Mouse (Mus musculus): ENCODE measurements at regions not wholly inside any gene's neighbourhood (a gene's known extent, or its start where the extent isn't known, plus 50 kb on each side); places are given as distances from the start of the nearest gene placed in this dataset.

- ChIA-PET POLR2A (no interaction called here), CTCF (no interaction called here)
- DNase-seq (ENCODE audit: low read depth, low spot score) (no peak), ATAC-seq (no peak)
- TF ChIP-seq CTCF (IDR thresholded peaks at IDR 0.05), result no peak
- no peaks in the 10 kb centered on the region for H3K27me3 ChIP-seq
- in situ Hi-C loops (cut with MboI; ENCODE audit: low pct_unique_long_range_greater_than_20kb), result no loop called here
Measured at GRCm38 (mm10) chr1:73169077-73169869, 153.6 kb upstream of the Tnp1 start.

- ChIA-PET POLR2A (no interaction called here), CTCF (no interaction called here)
- no peaks in the 10 kb centered on the region for H3K27me3 ChIP-seq
- ATAC-seq (no peak), DNase-seq (ENCODE audit: low read depth, low spot score) (no peak)
- in situ Hi-C loops (cut with MboI; ENCODE audit: low pct_unique_long_range_greater_than_20kb), result no loop called here
- no peak for TF ChIP-seq CTCF (IDR thresholded peaks at IDR 0.05)
Measured at GRCm38 (mm10) chr1:73160199-73160598, 144.5 kb upstream of the Tnp1 start.

GRCm38 (mm10) chr1:73159405-73159976 lies 143.8 kb upstream of the Tnp1 start:
- ATAC-seq, result no peak
- no peaks in the 10 kb centered on the region for H3K27me3 ChIP-seq
- in situ Hi-C loops (cut with MboI; ENCODE audit: low pct_unique_long_range_greater_than_20kb), result no loop called here
- ChIA-PET POLR2A (no interaction called here), CTCF (no interaction called here)
- no peak for TF ChIP-seq CTCF (IDR thresholded peaks at IDR 0.05)
- no peak for DNase-seq (ENCODE audit: low read depth, low spot score)

- DNase-seq (ENCODE audit: low read depth, low spot score) (peak; percentile 9), ATAC-seq (peak; percentile 26)
- ChIA-PET CTCF (interaction anchor here (0.9 kb wide), 1 partner anchor 11 kb away, joined by 3 read pairs; no protein-coding TSS in a partner anchor), POLR2A (no interaction called here)
- in situ Hi-C loops (cut with MboI; ENCODE audit: low pct_unique_long_range_greater_than_20kb), result no loop called here
- no peaks in the 10 kb centered on the region for H3K27me3 ChIP-seq
- TF ChIP-seq CTCF (IDR thresholded peaks at IDR 0.05), result no peak
Measured at GRCm38 (mm10) chr1:73153438-73154097, 137.9 kb upstream of the Tnp1 start.

- in situ Hi-C loops (cut with MboI; ENCODE audit: low pct_unique_long_range_greater_than_20kb), result no loop called here
- POLR2A ChIA-PET, result no interaction called here
Measured at GRCm38 (mm10) chr1:73149926-73150325, 134.2 kb upstream of the Tnp1 start.

GRCm38 (mm10) chr1:73142845-73143244 lies 127.1 kb upstream of the Tnp1 start:
- ChIA-PET POLR2A (no interaction called here), CTCF (interaction anchor here (1.4 kb wide), 1 partner anchor 9 kb away, joined by 4 read pairs; no protein-coding TSS in a partner anchor)
- no peak for TF ChIP-seq CTCF (IDR thresholded peaks at IDR 0.05)
- no peaks in the 10 kb centered on the region for H3K27me3 ChIP-seq
- DNase-seq (ENCODE audit: low read depth, low spot score), result no peak
- no peak for ATAC-seq
- in situ Hi-C loops (cut with MboI; ENCODE audit: low pct_unique_long_range_greater_than_20kb), result no loop called here

More at GRCm38 (mm10) chr1:73149926-73150325, 134.2 kb upstream of the Tnp1 start:
- ATAC-seq, result no peak
- CTCF ChIA-PET, result interaction anchor here (1.2 kb wide), 1 partner anchor 62 kb away, joined by 3 read pairs; no protein-coding TSS in a partner anchor
- no peaks in the 10 kb centered on the region for H3K27me3 ChIP-seq
- TF ChIP-seq CTCF (IDR thresholded peaks at IDR 0.05), result no peak
- DNase-seq (ENCODE audit: low read depth, low spot score), result no peak

GRCm38 (mm10) chr1:73140557-73141345 lies 125.0 kb upstream of the Tnp1 start:
- TF ChIP-seq CTCF (IDR thresholded peaks at IDR 0.05), result no peak
- no peaks in the 10 kb centered on the region for H3K27me3 ChIP-seq
- CTCF ChIA-PET, result no interaction called here
- ATAC-seq (no peak), DNase-seq (ENCODE audit: low read depth, low spot score) (no peak)
- POLR2A ChIA-PET, result no interaction called here
- in situ Hi-C loops (cut with MboI; ENCODE audit: low pct_unique_long_range_greater_than_20kb), result no loop called here

GRCm38 (mm10) chr1:73130215-73130861 lies 114.6 kb upstream of the Tnp1 start:
- no peak for TF ChIP-seq CTCF (IDR thresholded peaks at IDR 0.05)
- no peaks in the 10 kb centered on the region for H3K27me3 ChIP-seq
- ChIA-PET CTCF (no interaction called here), POLR2A (no interaction called here)
- in situ Hi-C loops (cut with MboI; ENCODE audit: low pct_unique_long_range_greater_than_20kb), result no loop called here
- ATAC-seq (no peak), DNase-seq (ENCODE audit: low read depth, low spot score) (no peak)

GRCm38 (mm10) chr1:73123012-73123411 lies 107.3 kb upstream of the Tnp1 start:
- DNase-seq (ENCODE audit: low read depth, low spot score), result no peak
- TF ChIP-seq CTCF (IDR thresholded peaks at IDR 0.05), result no peak
- CTCF ChIA-PET, result no interaction called here
- ATAC-seq, result no peak
- POLR2A ChIA-PET, result no interaction called here
- in situ Hi-C loops (cut with MboI; ENCODE audit: low pct_unique_long_range_greater_than_20kb), result no loop called here
- no peaks in the 10 kb centered on the region for H3K27me3 ChIP-seq

GRCm38 (mm10) chr1:73118661-73119060 lies 103.0 kb upstream of the Tnp1 start:
- DNase-seq (ENCODE audit: low read depth, low spot score), result no peak
- POLR2A ChIA-PET, result no interaction called here
- ATAC-seq, result no peak
- no peak for TF ChIP-seq CTCF (IDR thresholded peaks at IDR 0.05)
- in situ Hi-C loops (cut with MboI; ENCODE audit: low pct_unique_long_range_greater_than_20kb), result no loop called here
- CTCF ChIA-PET, result no interaction called here
- H3K27me3 ChIP-seq, result no peaks in the 10 kb centered on the region
